Mouse (Mus musculus) embryonic facial prominence, embryonic 12.5 days (tissue): ENCODE data around the gene Ccl27a. TPM values are rescaled to one million over a fixed set of nuclear protein-coding genes. Genes with fewer than 3 reads are reported as not detected.

Source experiments
- ATAC-seq: fragments of 200-750 bp; cut with Nextera tagmentation; 2 replicates; pipeline ENCODE4 v1.8.0; 2017; ENCODE audit not compliant: insufficient number of reproducible peaks, insufficient read depth, low FRiP score, low TSS enrichment
- H3K27ac ChIP-seq: fragments of 300-500 bp; sonication (generic); 2 replicates; pipeline ENCODE4 v1.5.1; 2016; ENCODE audit warnings: mild to moderate bottlenecking
- H3K27me3 ChIP-seq: fragments of 300-500 bp; sonication (generic); 2 replicates; pipeline ENCODE4 v1.6.1; 2016; ENCODE audit warnings: mild to moderate bottlenecking, moderate library complexity
- H3K36me3 ChIP-seq: fragments of 300-500 bp; sonication (generic); 2 replicates; pipeline ENCODE4 v1.6.1; 2016; ENCODE audit warnings: mild to moderate bottlenecking
- H3K4me1 ChIP-seq: fragments of 300-500 bp; sonication (generic); 2 replicates; pipeline ENCODE4 v1.6.1; 2016
- H3K4me2 ChIP-seq: fragments of 300-500 bp; sonication (generic); replicated peaks from 2 replicates; pipeline ENCODE4 v1.6.1; 2016; ENCODE audit warnings: mild to moderate bottlenecking, moderate library complexity
- H3K4me3 ChIP-seq: fragments of 300-500 bp; sonication (generic); 2 replicates; pipeline ENCODE4 v1.5.1; 2016; ENCODE audit warnings: mild to moderate bottlenecking
- H3K9ac ChIP-seq: fragments of 300-500 bp; sonication (generic); 2 replicates; pipeline ENCODE4 v1.6.1; 2016; ENCODE audit warnings: mild to moderate bottlenecking, moderate library complexity
- H3K9me3 ChIP-seq: fragments of 300-500 bp; sonication (generic); 2 replicates; pipeline ENCODE4 v1.6.1; 2016; ENCODE audit warnings: mild to moderate bottlenecking, moderate library complexity
- WGBS: fragments of 180-500 bp; shearing (Covaris S2); methylation state at CpG from one replicate; pipeline ENCODE4 v1.1.7; 2016; 5-methylcytosine and 5-hydroxymethylcytosine counted together
- polyA plus RNA-seq: library from polyadenylated mRNA; unstranded; fragments of >200 nt; fragmentation: Nextera tagmentation; extraction: Ambion mirVana; gene quantifications from 2 replicates; pipeline ENCODE4 v1.2.1, GENCODE M21; 2016

Gene Ccl27a
- polyA plus RNA-seq, 1 experiment from 2014 or later = 71.7 TPM

DNA sequence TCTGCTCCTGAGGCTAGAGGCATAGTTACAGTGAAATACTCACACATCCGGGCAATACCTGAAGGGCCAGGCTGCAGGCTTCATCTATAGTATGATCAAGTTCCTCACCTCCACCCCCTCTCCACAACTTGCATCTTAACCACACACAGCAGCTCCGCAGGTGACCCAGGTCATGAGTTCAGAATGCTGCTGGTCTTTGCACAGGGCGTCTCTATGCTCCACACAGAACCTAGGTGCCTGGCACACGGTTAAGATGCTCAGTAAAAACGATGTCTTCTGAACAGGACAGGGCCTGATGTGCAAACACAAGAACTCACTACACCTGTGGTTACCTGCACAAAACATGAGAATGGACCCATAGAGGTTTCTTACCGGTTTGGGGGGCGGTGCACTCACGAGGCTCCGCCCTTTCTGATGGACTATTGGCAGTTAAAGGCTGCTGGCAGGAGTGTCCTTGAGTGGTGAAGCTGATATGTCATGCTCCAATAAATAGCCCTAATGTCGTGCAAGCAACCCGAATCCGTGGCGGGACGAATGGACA is 19.2 kb downstream of the Ccl27a start, which contains the start of gene Galt:
Galt (plus strand) TSS at position 432 of the 541 bp plus-strand sequence.
- peaks cover 8% of the 10 kb centered on the region; the same call in 1 of the 2 replicates for H3K36me3 ChIP-seq
- H3K27ac ChIP-seq = peak within 1 kb of the TSS; percentile 81
- H3K9ac ChIP-seq = peak within 1 kb of the TSS; percentile 73
- H3K4me3 ChIP-seq = peak within 1 kb of the TSS; percentile 63
- 14% methylated on average over 14 of the region's 14 CpGs for WGBS
- peak within 1 kb of the TSS; percentile 78 for H3K4me2 ChIP-seq
- ATAC-seq = peak; percentile 30
- H3K9me3 ChIP-seq = no peaks in the 10 kb centered on the region
- no peaks in the 10 kb centered on the region for H3K27me3 ChIP-seq
- H3K4me1 ChIP-seq = peaks cover 12% of the 10 kb centered on the region

- Histone ChIP-seq H3K9ac (no peak overlapping the region), H3K27me3 (no peaks in the 10 kb centered on the region), H3K36me3 (no peaks in the 10 kb centered on the region), H3K9me3 (peaks cover 13% of the 10 kb centered on the region), H3K4me1 (peaks cover 5% of the 10 kb centered on the region), H3K4me2 (no peak overlapping the region), H3K27ac (no peak overlapping the region), H3K4me3 (no peak overlapping the region)
- no peak for ATAC-seq
- WGBS = 61% methylated on average over 1 of the region's 1 CpGs
Observed at GRCm38 (mm10) chr4:41745021-41745420, 29.0 kb downstream of the Ccl27a start.

DNA sequence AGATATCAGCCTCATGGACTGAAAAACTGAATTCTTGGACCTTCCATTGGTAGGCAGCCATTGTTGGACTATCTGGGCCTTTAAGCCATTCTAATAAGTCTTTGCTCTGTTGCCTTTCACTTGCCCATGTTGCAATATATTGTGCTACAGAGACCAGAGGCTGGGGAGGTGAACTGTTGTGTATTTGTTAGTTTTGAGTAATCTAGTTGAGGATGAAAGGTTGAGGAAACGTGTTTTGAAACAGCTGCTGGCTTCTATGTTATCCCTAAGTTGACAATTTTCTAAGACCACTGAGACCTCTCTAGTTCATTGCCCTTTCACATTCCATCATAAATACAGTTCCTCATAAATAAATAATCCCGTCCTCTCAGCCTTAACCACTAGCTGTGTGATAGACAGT is 29.9 kb downstream of the Ccl27a start:
- H3K27ac ChIP-seq = no peak overlapping the region
- H3K36me3 ChIP-seq = peaks cover 2% of the 10 kb centered on the region
- no peak overlapping the region for H3K9ac ChIP-seq
- 60% methylated on average over 2 of the region's 2 CpGs for WGBS
- no peak overlapping the region for H3K4me2 ChIP-seq
- no peak for ATAC-seq
- no peak overlapping the region for H3K4me3 ChIP-seq
- H3K9me3 ChIP-seq = peaks cover 13% of the 10 kb centered on the region
- no peaks in the 10 kb centered on the region for H3K27me3 ChIP-seq
- peaks cover 14% of the 10 kb centered on the region for H3K4me1 ChIP-seq

DNA sequence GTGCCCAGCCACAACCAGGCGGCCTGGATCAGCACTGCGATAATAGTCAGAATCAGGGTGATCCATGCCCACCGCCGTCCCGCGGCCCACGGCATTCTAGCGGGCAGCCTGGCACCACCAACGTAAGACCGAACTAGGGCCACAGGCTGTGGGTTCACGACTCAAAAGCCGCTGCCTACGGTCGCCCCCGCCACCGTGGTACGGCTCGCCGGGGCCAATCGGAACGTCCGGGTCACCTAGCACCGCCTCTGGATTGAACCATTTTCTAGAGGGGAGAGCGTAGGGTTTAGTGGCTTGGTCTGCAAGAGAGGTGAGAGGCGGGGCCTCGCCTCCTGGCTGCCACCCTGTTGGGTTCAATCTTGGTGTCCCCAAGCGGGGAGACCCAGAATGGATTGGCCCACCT is 32.9 kb downstream of the Ccl27a start:
- WGBS = under 1% methylated on average over 27 of the region's 27 CpGs
- Histone ChIP-seq H3K9me3 (peaks cover 5% of the 10 kb centered on the region), H3K36me3 (peaks cover 14% of the 10 kb centered on the region), H3K4me1 (peaks cover 14% of the 10 kb centered on the region), H3K4me3 (peak overlapping the region; percentile 72), H3K4me2 (peak overlapping the region; percentile 93), H3K27me3 (no peaks in the 10 kb centered on the region), H3K9ac (peak overlapping the region; percentile 73), H3K27ac (peak overlapping the region; percentile 78)
- peak; percentile 95 for ATAC-seq

DNA sequence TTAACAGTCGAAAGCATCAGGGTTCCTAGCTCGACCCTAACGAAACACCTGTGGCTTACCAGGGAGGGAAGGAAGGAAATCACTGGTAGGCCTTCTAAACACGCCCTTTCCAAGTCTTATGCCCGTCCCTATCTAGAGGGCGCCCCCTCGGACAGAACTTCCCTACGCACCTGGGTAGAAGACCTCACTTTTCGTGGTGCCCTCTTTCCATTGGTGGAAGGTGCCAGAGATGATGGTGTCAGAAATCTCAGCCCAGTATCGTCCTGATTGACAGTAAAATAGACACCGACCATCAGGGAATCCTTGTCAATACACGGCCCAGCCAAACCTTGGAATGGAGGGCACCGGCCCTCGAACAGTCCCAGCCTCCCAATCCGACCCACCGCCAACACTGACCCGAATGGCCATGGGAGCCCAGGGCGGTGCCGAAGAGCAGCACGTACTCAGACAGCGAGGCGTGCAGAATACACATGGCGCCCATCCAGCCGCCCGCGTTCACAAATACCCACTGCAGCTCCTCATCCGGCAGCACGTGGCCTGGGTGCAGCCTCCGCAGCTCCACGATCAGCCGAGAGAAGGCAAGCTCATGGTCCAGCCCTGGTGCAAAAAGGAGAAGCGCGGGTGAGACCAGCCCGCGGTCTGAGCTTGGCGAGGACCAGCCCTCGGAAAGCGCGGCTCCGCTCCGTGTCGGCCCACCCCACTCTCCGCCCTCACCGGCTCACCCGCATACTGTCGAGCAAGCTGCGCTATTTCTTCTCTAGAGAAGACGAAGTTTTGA is 33.5 kb downstream of the Ccl27a start:
- H3K36me3 ChIP-seq = peaks cover 14% of the 10 kb centered on the region
- H3K27me3 ChIP-seq = no peaks in the 10 kb centered on the region
- H3K9me3 ChIP-seq = no peaks in the 10 kb centered on the region
- peak; percentile 76 for ATAC-seq
- H3K27ac ChIP-seq = peak overlapping the region; percentile 78
- H3K9ac ChIP-seq = peak overlapping the region; percentile 73
- 1% methylated on average over 48 of the region's 48 CpGs for WGBS
- H3K4me3 ChIP-seq = peak overlapping the region; percentile 72
- H3K4me1 ChIP-seq = peaks cover 14% of the 10 kb centered on the region
- H3K4me2 ChIP-seq = peak overlapping the region; percentile 93

GRCm38 (mm10) chr4:41739260-41739659 is 34.8 kb downstream of the Ccl27a start:
- H3K4me1 ChIP-seq = peaks cover 14% of the 10 kb centered on the region
- no peak overlapping the region for H3K4me2 ChIP-seq
- WGBS = 94% methylated on average over 13 of the region's 13 CpGs
- no peak overlapping the region for H3K27ac ChIP-seq
- ATAC-seq = no peak
- H3K4me3 ChIP-seq = no peak overlapping the region
- no peaks in the 10 kb centered on the region for H3K27me3 ChIP-seq
- no peak overlapping the region for H3K9ac ChIP-seq
- peaks cover 14% of the 10 kb centered on the region for H3K36me3 ChIP-seq
- no peaks in the 10 kb centered on the region for H3K9me3 ChIP-seq

GRCm38 (mm10) chr4:41738256-41738603 is 35.8 kb downstream of the Ccl27a start:
- 71% methylated on average over 1 of the region's 1 CpGs for WGBS
- H3K9ac ChIP-seq = no peak overlapping the region
- H3K4me3 ChIP-seq = no peak overlapping the region
- H3K4me2 ChIP-seq = no peak overlapping the region
- peaks cover 14% of the 10 kb centered on the region for H3K36me3 ChIP-seq
- no peak for ATAC-seq
- H3K27me3 ChIP-seq = 0 out of 2 replicates have a peak, but pooled peaks cover 4% of the 10 kb centered on the region
- H3K4me1 ChIP-seq = peaks cover 14% of the 10 kb centered on the region
- no peaks in the 10 kb centered on the region for H3K9me3 ChIP-seq
- no peak overlapping the region for H3K27ac ChIP-seq

GRCm38 (mm10) chr4:41737602-41738255 is 36.3 kb downstream of the Ccl27a start:
- Histone ChIP-seq H3K4me3 (no peak overlapping the region), H3K9me3 (no peaks in the 10 kb centered on the region), H3K4me1 (peaks cover 14% of the 10 kb centered on the region), H3K27ac (no peak overlapping the region), H3K36me3 (peaks cover 14% of the 10 kb centered on the region), H3K27me3 (peaks cover 9% of the 10 kb centered on the region), H3K9ac (no peak overlapping the region), H3K4me2 (no peak overlapping the region)
- ATAC-seq = no peak
- 47% methylated on average over 8 of the region's 8 CpGs for WGBS

DNA sequence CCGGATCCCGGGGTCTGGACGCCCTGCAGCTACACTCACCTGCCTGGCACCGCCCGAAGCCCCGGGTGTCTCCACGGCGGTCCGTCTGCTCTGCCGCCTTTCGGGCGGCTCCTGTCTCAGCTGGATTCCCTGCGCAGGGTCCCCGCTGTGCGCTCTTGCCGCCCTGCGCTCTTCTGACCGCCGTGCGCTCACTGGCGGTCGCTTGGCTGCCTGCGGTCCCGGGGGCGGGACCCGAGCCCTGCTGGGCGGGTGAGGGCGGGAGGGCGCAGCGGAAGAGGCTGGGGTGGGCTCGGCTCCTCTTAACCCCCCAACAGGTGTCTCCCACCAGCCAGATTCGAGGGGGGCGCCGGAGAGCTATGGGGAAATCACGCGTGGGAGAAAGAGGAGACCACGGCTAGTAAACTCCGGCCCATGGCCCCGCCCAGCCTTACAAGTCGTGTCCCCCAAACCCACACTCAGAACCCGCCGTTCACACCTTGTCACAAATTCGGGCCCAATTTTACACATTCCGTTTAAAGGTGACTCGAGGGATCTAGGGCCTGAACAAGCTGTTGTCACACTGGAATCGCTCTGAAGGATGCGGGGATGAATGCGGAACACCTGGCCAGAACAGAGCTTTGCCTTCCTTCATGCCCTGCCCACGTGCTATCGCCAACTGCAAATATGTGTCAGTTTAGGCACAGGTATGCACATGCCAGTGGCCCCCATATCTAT is 42.8 kb downstream of the Ccl27a start, which contains the start of gene Arid3c:
Arid3c (minus strand) TSS at position 91 of the 714 bp plus-strand sequence.
- H3K4me1 ChIP-seq = peaks cover 8% of the 10 kb centered on the region; the same call in 1 of the 2 replicates
- H3K4me3 ChIP-seq = peak within 1 kb of the TSS; percentile 36
- H3K36me3 ChIP-seq = no peaks in the 10 kb centered on the region
- H3K9ac ChIP-seq = peak within 1 kb of the TSS; percentile 38; the same call in 1 of the 2 replicates
- H3K9me3 ChIP-seq = no peaks in the 10 kb centered on the region
- ATAC-seq = no peak
- no peak within 1 kb of the TSS for H3K27ac ChIP-seq
- WGBS = 1% methylated on average over 49 of the region's 50 CpGs
- peak within 1 kb of the TSS; percentile 61 for H3K4me2 ChIP-seq
- peaks cover 69% of the 10 kb centered on the region for H3K27me3 ChIP-seq

- ATAC-seq = no peak
- H3K4me2 ChIP-seq = no peak overlapping the region
- peaks cover 82% of the 10 kb centered on the region for H3K27me3 ChIP-seq
- H3K4me1 ChIP-seq = peaks cover 23% of the 10 kb centered on the region
- no peaks in the 10 kb centered on the region for H3K9me3 ChIP-seq
- no peak overlapping the region for H3K27ac ChIP-seq
- H3K9ac ChIP-seq = no peak overlapping the region
- no peak overlapping the region for H3K4me3 ChIP-seq
- 13% methylated on average over 20 of the region's 20 CpGs for WGBS
- H3K36me3 ChIP-seq = no peaks in the 10 kb centered on the region
Observed at GRCm38 (mm10) chr4:41726826-41727621, 47.0 kb downstream of the Ccl27a start.
